Mouse (Mus musculus) embryonic facial prominence, embryonic 15.5 days (tissue): ENCODE measurements at regions not wholly inside any gene's neighbourhood (a gene's known extent, or its start where the extent isn't known, plus 50 kb on each side); places are given as distances from the start of the nearest gene placed in this dataset.
"Not testable (repeated sequence)": the region's sequence is repeated elsewhere in the genome, so short reads cannot be mapped to it uniquely, and the experiment has no call there.

Source experiments
- ATAC-seq: fragments of 200-750 bp; cut with Nextera tagmentation; 2 replicates; pipeline ENCODE4 v1.8.0; 2017; ENCODE audit warnings: low read depth, moderate TSS enrichment; ENCODE audit not compliant: insufficient number of reproducible peaks, low FRiP score, low TSS enrichment
- H3K27ac ChIP-seq: fragments of 300-500 bp; sonication (generic); replicated peaks from 2 replicates; pipeline ENCODE4 v1.5.1; 2015; ENCODE audit warnings: mild to moderate bottlenecking, inconsistent platforms
- H3K27me3 ChIP-seq: fragments of 300-500 bp; sonication (generic); 2 replicates; pipeline ENCODE4 v1.6.1; 2015; ENCODE audit warnings: inconsistent platforms
- H3K36me3 ChIP-seq: fragments of 300-500 bp; sonication (generic); 2 replicates; pipeline ENCODE4 v1.6.1; 2015; ENCODE audit warnings: mild to moderate bottlenecking, inconsistent platforms
- H3K4me1 ChIP-seq: fragments of 300-500 bp; sonication (generic); 2 replicates; pipeline ENCODE4 v1.6.1; 2015; ENCODE audit warnings: inconsistent platforms
- H3K4me2 ChIP-seq: fragments of 300-500 bp; sonication (generic); replicated peaks from 2 replicates; pipeline ENCODE4 v1.6.1; 2015; ENCODE audit warnings: mild to moderate bottlenecking, inconsistent platforms
- H3K4me3 ChIP-seq: fragments of 300-500 bp; sonication (generic); replicated peaks from 2 replicates; pipeline ENCODE4 v1.5.1; 2015; ENCODE audit warnings: mild to moderate bottlenecking, inconsistent platforms
- H3K9ac ChIP-seq: fragments of 300-500 bp; sonication (generic); 2 replicates; pipeline ENCODE4 v1.6.1; 2015; ENCODE audit warnings: inconsistent platforms
- H3K9me3 ChIP-seq: fragments of 300-500 bp; sonication (generic); replicated peaks from 2 replicates; pipeline ENCODE4 v1.6.1; 2016; ENCODE audit warnings: inconsistent platforms
- WGBS: fragments of 180-500 bp; shearing (Covaris S2); methylation state at CpG from one replicate; pipeline ENCODE4 v1.1.7; 2015; 5-methylcytosine and 5-hydroxymethylcytosine counted together

DNA sequence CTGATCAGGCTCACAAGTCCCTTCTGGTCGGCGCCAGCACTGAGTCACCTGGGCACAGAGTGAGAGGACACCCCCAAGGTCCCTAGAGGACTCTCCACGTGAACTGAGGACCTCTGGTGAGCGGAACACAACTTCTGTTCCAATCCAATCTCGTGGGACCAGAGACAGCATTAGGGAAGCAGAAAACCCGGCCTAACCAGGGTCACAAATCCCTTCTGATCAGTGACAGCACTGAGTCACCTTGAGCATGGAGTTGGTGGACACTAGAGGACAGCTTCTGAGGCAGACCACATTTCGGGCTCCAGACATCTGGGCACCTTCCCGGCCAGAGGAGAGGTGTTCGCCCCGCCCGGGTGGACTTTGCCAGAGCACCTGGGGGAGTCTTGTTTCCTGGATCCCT, 412.3 kb upstream of the Arid1b start:
- Histone ChIP-seq H3K27me3 (no peaks in the 10 kb centered on the region), H3K4me2 (no peak overlapping the region), H3K9me3 (no peaks in the 10 kb centered on the region), H3K36me3 (no peaks in the 10 kb centered on the region), H3K27ac (no peak overlapping the region), H3K4me1 (no peaks in the 10 kb centered on the region), H3K4me3 (no peak overlapping the region), H3K9ac (no peak overlapping the region)
- no peak for ATAC-seq
- 88% methylated on average over 11 of the region's 11 CpGs for WGBS

DNA sequence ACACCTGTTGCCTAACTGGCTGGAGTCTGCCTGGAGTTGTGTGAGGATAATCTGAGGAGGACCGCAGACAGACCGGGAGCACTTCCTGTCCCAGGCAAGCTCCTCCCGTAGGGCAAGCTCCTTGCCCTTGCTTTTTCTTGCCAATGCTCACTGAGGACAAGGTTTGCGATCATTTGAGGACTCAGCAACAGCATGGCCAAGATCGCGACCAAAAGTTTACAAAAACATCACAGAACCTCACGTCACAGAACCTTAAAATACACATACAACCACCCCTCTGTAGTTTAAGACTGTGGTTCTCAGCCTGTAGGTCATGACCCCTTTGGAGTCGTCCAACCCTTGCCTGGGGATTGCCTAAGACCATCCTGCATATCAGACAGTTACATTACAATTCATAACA, 383.7 kb upstream of the Arid1b start:
- Histone ChIP-seq H3K4me2 (no peak overlapping the region), H3K36me3 (no peaks in the 10 kb centered on the region), H3K9ac (no peak overlapping the region), H3K4me1 (no peaks in the 10 kb centered on the region), H3K27ac (no peak overlapping the region), H3K27me3 (no peaks in the 10 kb centered on the region), H3K4me3 (no peak overlapping the region), H3K9me3 (no peaks in the 10 kb centered on the region)
- no peak for ATAC-seq
- 79% methylated on average over 8 of the region's 8 CpGs for WGBS

DNA sequence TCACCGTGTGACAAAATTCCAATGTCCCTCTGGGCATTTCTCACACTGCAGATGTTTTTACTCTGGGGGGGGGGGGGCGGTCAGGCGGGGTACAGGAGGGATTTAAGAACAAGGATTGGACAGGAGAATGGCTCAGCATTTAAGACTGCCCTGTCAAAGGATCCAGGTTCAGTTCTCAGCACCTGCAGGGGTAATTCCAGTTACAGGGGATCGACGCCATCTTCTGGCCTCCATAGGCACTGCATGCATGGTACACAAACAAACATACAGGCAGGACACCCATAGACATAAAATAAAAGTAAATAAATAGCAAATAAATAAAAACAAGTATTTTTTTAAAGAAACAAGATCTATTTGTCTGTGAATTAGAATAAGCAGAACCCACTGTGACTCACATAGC, 383.1 kb upstream of the Arid1b start:
- WGBS, result 76% methylated on average over 5 of the region's 5 CpGs
- H3K9me3 ChIP-seq, result no peaks in the 10 kb centered on the region
- H3K36me3 ChIP-seq, result no peaks in the 10 kb centered on the region
- H3K4me1 ChIP-seq, result no peaks in the 10 kb centered on the region
- no peak for ATAC-seq
- H3K4me2 ChIP-seq, result no peak overlapping the region
- H3K27me3 ChIP-seq, result no peaks in the 10 kb centered on the region
- no peak overlapping the region for H3K27ac ChIP-seq
- no peak overlapping the region for H3K4me3 ChIP-seq
- H3K9ac ChIP-seq, result no peak overlapping the region

DNA sequence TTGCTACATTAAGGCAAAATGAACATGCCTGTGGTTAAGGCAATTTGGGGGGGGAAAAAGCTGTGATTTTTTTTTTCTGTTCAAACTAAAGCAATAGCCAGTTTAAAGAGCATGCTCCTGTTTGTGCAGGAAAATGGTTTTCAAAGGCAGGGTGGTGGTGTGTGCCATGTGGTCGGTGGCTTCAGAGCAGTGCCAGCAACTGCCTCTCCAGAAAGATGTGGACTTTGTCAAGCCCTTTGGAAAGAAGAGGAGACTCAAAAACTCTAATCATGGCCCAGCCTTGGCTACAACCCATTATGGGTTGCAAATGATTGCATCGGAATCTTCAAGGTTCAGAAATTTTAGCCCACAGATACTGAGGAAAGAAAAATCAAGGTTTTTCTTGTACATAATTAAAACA, 382.4 kb upstream of the Arid1b start:
- WGBS, result 77% methylated on average over 2 of the region's 2 CpGs
- ATAC-seq, result no peak

DNA sequence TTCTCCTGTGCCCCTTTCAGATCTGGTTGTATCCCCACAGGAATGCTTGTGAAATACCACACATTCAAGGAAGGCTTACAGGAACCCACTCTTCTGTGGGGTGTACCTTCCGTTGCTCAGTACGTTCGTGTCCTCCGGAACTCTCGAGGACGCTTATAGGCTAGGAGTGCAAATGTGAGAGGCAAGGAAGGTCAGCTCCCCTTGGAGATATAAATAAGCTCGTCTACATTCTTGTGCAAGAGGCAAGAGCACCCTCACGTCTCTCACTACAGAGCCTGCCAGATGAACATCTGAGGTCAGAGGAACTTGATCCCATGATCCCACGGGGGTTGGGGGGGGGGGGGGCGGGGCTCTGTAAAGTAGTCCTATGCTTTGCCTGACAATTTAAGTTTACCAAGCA, 382.0 kb upstream of the Arid1b start:
- H3K9ac ChIP-seq, result no peak overlapping the region
- H3K4me1 ChIP-seq, result no peaks in the 10 kb centered on the region
- H3K27ac ChIP-seq, result no peak overlapping the region
- H3K27me3 ChIP-seq, result no peaks in the 10 kb centered on the region
- no peaks in the 10 kb centered on the region for H3K9me3 ChIP-seq
- no peaks in the 10 kb centered on the region for H3K36me3 ChIP-seq
- no peak overlapping the region for H3K4me2 ChIP-seq
- H3K4me3 ChIP-seq, result no peak overlapping the region
- 46% methylated on average over 10 of the region's 10 CpGs for WGBS
- no peak for ATAC-seq

More for the DNA sequence above, 382.4 kb upstream of the Arid1b start:
- Histone ChIP-seq H3K27me3 (no peaks in the 10 kb centered on the region), H3K36me3 (no peaks in the 10 kb centered on the region), H3K4me1 (no peaks in the 10 kb centered on the region), H3K4me2 (no peak overlapping the region), H3K9ac (no peak overlapping the region), H3K4me3 (no peak overlapping the region), H3K9me3 (no peaks in the 10 kb centered on the region), H3K27ac (no peak overlapping the region)

DNA sequence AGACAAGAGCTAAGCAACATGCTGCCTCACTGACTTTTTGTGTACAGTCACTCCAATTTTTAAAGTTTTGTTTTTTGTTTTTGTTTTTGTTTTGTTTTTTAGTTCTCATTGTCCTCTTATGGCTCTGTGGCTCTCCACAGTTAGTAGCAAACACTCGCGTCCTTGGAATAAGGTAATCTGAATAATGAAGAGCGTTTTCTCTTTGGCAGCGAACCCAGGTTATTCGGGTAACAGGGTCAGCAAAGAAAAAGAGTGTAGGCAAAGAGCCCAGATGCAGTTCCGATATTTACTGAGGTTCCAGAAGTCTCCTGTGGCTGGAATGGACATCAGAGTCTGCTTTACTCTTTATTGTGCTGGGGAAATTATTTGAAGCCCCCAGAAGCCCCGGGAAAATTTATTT, 381.4 kb upstream of the Arid1b start:
- H3K27me3 ChIP-seq, result no peaks in the 10 kb centered on the region
- H3K4me3 ChIP-seq, result no peak overlapping the region
- no peak overlapping the region for H3K9ac ChIP-seq
- H3K4me2 ChIP-seq, result no peak overlapping the region
- H3K36me3 ChIP-seq, result no peaks in the 10 kb centered on the region
- no peaks in the 10 kb centered on the region for H3K4me1 ChIP-seq
- H3K9me3 ChIP-seq, result no peaks in the 10 kb centered on the region
- no peak for ATAC-seq
- WGBS, result 81% methylated on average over 7 of the region's 7 CpGs
- no peak overlapping the region for H3K27ac ChIP-seq

DNA sequence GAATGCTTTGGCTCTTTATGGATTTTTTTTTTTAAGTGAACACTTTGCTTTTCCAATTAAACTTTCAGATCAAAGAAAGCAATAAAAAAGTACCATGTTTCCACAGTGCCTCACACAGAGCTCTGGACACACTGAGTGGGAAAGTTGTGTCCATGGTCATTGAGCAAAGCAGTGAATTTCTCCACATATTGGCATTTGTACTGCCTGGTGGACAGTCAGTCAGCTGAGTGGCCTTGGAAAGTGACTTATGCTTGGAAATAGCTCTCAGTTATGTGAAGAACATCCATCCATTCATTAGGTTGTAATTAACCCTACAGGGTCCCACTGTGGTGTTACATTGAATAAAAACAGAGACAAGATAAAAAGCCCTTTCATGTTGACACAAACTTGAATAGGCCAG, 373.8 kb upstream of the Arid1b start:
- Histone ChIP-seq H3K36me3 (no peaks in the 10 kb centered on the region), H3K4me2 (no peak overlapping the region), H3K4me3 (no peak overlapping the region), H3K4me1 (no peaks in the 10 kb centered on the region), H3K27ac (no peak overlapping the region), H3K27me3 (no peaks in the 10 kb centered on the region), H3K9ac (no peak overlapping the region), H3K9me3 (no peaks in the 10 kb centered on the region)
- ATAC-seq, result no peak

DNA sequence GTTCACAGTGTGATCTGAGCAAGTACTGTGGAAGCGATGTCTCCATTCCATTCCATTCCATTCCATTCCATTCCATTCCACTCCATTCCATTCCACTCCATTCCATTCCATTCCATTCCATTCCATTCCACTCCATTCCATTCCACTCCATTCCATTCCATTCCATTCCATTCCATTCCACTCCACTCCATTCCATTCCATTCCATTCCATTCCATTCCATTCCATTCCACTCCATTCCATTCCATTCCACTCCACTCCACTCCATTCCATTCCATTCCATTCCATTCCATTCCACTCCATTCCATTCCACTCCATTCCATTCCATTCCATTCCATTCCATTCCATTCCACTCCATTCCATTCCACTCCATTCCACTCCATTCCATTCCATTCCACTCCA, 368.0 kb upstream of the Arid1b start:
- H3K36me3 ChIP-seq, H3K9me3 ChIP-seq, H3K9ac ChIP-seq, H3K4me3 ChIP-seq, H3K27me3 ChIP-seq, H3K4me1 ChIP-seq, ATAC-seq, H3K4me2 ChIP-seq, H3K27ac ChIP-seq: not testable (repeated sequence)
- 100% methylated on average over 1 of the region's 1 CpGs for WGBS

DNA sequence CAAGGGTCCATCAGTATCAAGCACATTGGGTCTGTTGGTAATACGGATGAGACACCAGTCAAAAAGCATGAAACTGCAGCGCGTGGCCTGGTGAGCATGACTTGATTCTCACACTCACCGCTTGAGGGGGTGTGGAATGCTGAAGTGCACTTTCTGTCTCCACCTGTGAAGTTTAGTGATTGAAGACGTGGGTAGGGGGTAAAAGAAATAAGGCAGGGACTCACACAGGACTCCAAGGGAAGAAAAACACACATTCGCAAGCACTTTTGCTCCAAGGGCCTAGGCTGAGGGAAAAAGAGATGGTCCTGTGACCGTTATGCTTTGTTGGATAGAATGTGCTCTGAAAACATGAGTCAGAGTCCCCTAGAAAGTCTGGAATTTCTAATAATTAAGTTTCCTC, 366.6 kb upstream of the Arid1b start:
- Histone ChIP-seq H3K4me1 (no peaks in the 10 kb centered on the region), H3K4me3 (no peak overlapping the region), H3K4me2 (no peak overlapping the region), H3K36me3 (no peaks in the 10 kb centered on the region), H3K9me3 (no peaks in the 10 kb centered on the region), H3K9ac (no peak overlapping the region), H3K27me3 (no peaks in the 10 kb centered on the region), H3K27ac (no peak overlapping the region)
- ATAC-seq, result no peak
- WGBS, result 86% methylated on average over 7 of the region's 7 CpGs

DNA sequence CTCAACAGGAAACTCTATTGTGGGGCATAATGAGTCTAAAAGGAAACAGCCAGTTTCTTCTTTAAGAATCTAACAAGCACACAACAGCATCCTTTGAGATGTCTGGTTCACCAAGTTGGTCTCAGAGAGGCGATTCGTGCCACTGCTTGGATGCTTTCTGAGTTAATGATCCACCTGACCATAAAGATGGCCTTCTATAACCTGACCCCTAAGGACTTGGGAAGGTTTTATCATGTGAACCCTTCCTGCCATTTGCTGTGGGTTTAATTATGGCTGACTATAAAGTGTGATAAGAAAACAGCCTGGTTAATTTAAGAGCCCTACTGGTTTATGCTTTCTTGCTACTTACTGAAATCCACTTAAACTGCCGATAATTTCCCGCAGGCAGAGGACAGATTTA, 363.0 kb upstream of the Arid1b start:
- no peak overlapping the region for H3K27ac ChIP-seq
- H3K9ac ChIP-seq, result no peak overlapping the region
- H3K4me1 ChIP-seq, result no peaks in the 10 kb centered on the region
- ATAC-seq, result no peak
- H3K4me3 ChIP-seq, result no peak overlapping the region
- H3K27me3 ChIP-seq, result no peaks in the 10 kb centered on the region
- WGBS, result 88% methylated on average over 4 of the region's 4 CpGs
- no peaks in the 10 kb centered on the region for H3K9me3 ChIP-seq
- no peak overlapping the region for H3K4me2 ChIP-seq
- no peaks in the 10 kb centered on the region for H3K36me3 ChIP-seq

DNA sequence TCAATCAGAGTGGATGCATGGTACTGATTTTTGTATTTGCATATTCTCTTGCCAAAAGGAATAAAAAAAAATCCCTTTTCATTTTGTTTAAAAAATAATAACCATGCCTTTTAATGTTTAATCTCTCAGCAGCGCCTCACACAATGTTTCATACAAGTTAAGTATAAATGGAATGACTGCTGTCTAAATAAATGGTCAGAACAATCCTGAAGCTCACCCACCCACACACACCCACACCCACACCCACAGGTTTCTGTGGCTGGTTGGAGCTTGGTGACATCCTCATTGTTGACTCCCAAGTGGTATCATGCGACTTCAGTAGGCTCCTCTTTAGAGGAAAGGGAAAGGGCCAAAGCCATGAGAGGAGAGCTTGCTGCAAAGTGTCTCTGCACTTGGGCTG, 361.6 kb upstream of the Arid1b start:
- H3K27me3 ChIP-seq, result no peaks in the 10 kb centered on the region
- H3K4me2 ChIP-seq, result no peak overlapping the region
- no peaks in the 10 kb centered on the region for H3K36me3 ChIP-seq
- H3K4me3 ChIP-seq, result no peak overlapping the region
- no peak overlapping the region for H3K27ac ChIP-seq
- no peaks in the 10 kb centered on the region for H3K4me1 ChIP-seq
- H3K9me3 ChIP-seq, result no peaks in the 10 kb centered on the region
- no peak overlapping the region for H3K9ac ChIP-seq
- no peak for ATAC-seq
- 83% methylated on average over 2 of the region's 2 CpGs for WGBS

DNA sequence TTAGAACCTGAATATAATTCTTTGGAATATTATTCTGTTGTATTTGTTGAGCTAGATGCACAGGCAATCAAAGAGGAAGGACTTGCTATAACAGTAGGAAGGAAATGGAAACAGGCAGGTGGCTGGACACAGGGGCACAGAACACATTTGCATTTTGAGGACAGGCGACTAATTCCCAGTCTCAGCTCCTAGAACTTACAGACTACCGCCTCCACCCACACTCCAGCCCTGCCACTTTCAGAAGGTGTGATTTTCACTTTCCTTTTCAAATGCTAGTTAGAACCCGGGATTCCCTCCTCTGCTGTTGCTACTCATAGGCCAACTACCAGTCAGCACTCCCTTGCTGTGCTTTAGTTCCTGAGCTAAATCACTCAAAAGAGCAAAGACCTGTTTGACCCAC, 360.4 kb upstream of the Arid1b start:
- Histone ChIP-seq H3K27ac (no peak overlapping the region), H3K27me3 (no peaks in the 10 kb centered on the region), H3K9ac (no peak overlapping the region), H3K9me3 (no peaks in the 10 kb centered on the region), H3K4me3 (no peak overlapping the region), H3K4me1 (no peaks in the 10 kb centered on the region), H3K4me2 (no peak overlapping the region), H3K36me3 (no peaks in the 10 kb centered on the region)
- WGBS, result 71% methylated on average over 3 of the region's 3 CpGs
- no peak for ATAC-seq
